Mouse (Mus musculus) adrenal gland, adult (tissue): ENCODE measurements around the gene H1f0.
"Not testable (repeated sequence)": the region's sequence is repeated elsewhere in the genome, so short reads cannot be mapped to it uniquely, and the experiment has no call there.

Experiments used
- DNase-seq, 2 experiments: peaks; one replicate each; pipeline ENCODE4 v3.0.0; 2022 to 2023; ENCODE audit warnings: low spot score in 1 of 2; ENCODE audit not compliant: inconsistent age in 2 of 2

Gene H1f0

DNA sequence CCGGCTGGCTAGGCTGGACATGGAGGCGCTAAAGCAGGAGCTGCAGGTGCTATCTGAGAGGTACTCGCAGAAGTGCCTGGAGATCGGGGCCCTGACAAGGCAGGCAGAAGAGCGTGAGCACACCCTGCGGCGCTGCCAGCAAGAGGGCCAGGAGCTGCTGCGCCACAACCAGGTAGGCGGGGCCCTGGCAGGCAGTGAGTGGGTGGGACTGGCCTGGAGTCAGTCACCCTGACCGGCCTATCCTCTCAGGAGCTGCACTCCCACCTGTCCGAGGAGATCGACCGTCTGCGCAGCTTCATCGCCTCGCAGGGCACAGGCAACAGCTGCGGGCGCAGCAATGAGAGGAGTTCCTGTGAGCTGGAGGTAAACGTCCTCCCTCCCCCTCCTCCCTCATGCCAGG is 26.2 kb upstream of the H1f0 start:
- peak; percentile 90 to 91 for DNase-seq

DNA sequence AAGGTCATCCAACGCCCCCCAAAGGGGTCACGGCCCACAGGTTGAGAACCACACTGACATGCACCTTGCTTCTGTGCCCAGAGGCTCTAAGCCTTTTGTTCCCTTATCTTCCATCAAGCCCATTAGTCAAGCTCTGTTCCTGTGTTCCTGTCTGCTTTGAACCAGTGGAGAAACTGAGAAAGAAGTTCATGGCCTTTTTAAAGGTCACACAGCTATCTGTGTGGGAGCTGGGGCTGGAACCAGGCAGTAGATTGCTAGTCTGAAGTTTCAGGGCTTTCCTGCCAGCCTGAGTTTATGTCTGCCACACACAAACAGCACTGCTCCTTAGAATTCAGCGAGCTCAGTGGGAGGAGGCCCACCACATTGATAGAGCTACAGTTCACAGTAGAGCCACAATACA is 25.2 kb upstream of the H1f0 start:
- DNase-seq: peak; percentile 56 to 82

DNA sequence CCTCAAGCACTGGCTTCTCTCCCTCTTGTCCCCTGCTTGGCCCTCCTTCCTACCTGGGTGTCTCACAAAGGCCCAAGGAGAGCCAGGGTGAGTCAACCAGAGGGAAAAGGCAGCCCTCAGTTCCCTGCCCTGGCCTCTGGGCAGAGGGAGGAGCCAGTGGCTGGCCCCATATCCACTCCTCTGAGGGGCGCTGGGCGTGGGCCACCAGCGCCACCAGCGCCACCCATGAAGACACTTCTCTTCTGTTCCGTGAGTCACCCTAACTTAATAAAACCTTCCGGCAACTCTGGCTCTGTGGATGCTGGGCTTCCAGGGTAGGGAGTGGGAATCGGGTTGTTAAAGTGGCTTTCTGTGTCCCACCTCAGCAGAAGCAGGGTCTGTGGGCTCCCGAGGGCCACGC is 22.7 kb upstream of the H1f0 start:
- DNase-seq: no peak

- no peak for DNase-seq
These were observed 21.6 kb upstream of the H1f0 start for GRCm38 (mm10) chr15:79006638-79007037.

- no peak for DNase-seq
These were observed 21.2 kb upstream of the H1f0 start for GRCm38 (mm10) chr15:79007059-79007458.

DNA sequence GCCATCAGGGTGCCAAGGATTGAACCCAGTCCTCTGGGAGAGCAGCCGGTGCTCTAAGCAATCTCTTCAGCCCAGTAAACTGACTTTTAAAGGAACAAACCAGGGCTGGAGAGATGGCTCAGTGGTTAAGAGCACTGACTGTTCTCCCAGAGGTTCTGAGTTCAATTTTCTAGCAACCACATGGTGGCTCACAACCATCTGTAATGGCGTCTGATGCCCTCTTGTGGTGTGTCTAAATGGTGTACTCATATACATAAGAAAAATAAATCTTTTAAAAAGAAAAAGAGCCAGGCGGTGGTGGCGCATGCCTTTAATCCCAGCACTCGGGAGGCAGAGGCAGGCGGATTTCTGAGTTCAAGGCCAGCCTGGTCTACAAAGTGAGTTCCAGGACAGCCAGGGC is 20.4 kb upstream of the H1f0 start:
- DNase-seq: not testable (repeated sequence)

- peak in 1 of 2 experiments; percentile 45 for DNase-seq
These were observed 18.5 kb upstream of the H1f0 start for GRCm38 (mm10) chr15:79009734-79010133.

DNA sequence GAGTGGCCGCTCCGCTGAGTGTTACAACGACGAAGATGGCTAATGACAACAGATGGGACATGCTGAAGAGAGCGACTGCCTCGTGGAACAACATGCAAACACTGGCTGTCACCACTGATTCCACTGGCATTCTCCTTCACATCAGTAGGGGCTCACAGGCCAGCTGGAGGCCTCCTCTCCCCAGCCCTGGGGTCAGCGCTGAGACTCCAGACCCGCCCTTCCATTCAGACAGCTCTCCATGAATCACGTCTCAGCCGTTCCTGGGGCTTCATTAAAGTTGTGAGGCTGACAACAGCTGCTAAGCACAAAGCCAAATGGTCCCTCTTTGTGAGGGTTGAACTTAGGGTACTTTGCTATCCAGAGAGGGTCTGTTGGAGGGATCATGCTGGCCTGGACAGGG is 16.7 kb upstream of the H1f0 start:
- no peak for DNase-seq

DNA sequence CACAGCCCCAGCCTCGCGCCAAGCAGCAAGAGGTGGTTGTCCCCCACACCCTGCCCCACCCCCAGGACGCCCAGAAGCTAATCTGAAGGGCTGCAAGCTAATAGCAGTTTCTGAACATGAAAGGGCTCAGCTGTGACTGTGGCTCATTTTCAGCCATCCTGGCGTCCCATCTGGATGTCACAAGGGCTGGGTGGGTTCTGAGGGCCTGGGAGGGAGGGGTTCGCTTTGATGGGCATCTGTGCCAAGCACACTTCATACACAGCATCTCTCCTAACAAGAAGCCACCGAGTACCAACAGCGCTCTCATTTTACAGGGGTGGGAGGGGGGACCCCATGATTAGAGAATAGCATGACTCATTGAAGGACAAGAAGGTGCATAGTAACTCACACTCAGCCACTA is 14.9 kb upstream of the H1f0 start:
- DNase-seq: no peak

- DNase-seq: no peak
These were observed 10.1 kb upstream of the H1f0 start for GRCm38 (mm10) chr15:79018191-79018590.

DNA sequence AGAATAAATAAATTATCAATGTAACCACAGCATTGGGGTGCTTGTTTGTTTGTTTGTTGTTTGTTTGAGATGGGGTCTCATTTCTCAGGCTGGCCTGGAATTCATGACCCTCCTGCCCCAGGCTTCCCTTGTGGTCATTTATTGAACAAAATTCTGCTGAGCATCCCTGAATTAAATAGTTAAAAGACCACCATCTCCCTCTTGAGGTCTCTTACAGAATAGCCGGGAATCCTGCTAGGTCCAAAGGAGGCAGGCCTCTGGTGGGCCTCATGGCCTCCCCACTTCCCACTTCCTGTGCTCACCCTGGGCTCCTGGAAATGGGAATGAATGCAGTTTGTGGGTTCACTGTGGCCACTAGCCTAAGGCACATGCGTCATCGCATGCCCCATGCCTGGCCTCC is 9.4 kb upstream of the H1f0 start:
- no peak for DNase-seq

DNA sequence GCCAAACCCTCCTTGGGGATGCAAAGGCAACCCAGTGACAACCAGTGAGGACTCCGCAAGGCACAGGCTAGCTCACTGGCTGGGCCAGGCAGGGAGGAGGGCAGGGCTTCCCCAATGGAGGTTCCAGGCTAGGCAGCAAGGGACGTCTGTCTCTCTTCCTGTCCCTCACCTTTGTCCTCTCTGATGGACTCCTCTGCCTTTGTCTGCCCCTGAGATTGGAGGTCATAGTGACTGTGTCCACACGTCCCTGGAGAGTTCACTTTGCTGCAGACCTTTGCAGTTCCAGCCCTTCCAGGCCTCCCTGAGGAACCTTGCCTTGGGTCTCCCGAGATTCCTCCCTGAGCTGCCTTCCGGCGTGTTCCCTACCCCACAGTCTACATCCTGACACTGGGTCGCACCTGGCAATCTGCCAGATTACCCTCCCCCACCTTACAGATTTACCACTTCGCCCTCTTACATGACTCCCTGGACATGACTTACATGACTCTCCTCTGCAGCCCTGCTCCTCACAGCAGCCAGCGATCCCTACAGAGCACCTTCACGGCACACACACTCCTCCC is 5.5 kb upstream of the H1f0 start:
- DNase-seq: peak in 1 of 2 experiments; percentile 62

DNA sequence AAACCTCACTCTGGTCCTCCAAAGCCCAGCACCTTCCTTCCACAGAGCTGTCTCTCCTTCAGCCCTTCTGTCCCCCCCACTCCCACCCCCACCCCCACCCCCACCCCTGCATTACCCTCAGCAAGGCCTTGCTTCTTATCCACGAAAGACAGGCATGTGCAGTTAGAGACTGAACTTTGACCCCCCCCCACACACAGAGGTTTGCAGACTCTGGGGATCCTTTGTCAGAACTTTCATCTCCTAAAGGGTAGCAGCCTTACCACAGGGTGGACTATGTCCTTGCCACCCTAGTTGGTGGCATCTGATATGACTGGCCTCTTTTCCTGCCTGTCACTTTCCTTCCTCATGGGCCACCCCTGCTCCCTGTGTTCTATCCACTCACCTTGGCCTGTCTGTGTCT is 4.9 kb upstream of the H1f0 start:
- DNase-seq: no peak

- DNase-seq: no peak
These were observed 2.5 kb upstream of the H1f0 start for GRCm38 (mm10) chr15:79025687-79026308.

- no peak for DNase-seq
These were observed 1.5 kb upstream of the H1f0 start for GRCm38 (mm10) chr15:79026511-79027290.

- peak; percentile 65 to 82 for DNase-seq
These were observed 702 bp upstream of the H1f0 start for GRCm38 (mm10) chr15:79027291-79028205.

GRCm38 (mm10) chr15:79028823-79029484 is 704 bp downstream of the H1f0 start:
- no peak for DNase-seq

- DNase-seq: peak in 1 of 2 experiments; percentile 80
These were observed 1.4 kb downstream of the H1f0 start for GRCm38 (mm10) chr15:79029519-79030241.

- DNase-seq: peak; percentile 95 to 96
These were observed 2.5 kb downstream of the H1f0 start for GRCm38 (mm10) chr15:79030551-79031435.
